In genomic region chr13:111894804-111895478, GRCm38 (mm10) we compare ENCODE assay signal across 8 mouse cellular contexts.
DNase-seq lines count a peak whose midpoint lies in the region; ATAC-seq and TF ChIP-seq lines count a peak whose summit lies in the region.

No protein-coding gene starts in this region.

- 85% methylated on average over 15 of the region's 15 CpGs for WGBS in thymus, adult 2 months
- WGBS in heart, embryonic 13.5 days, result 37% methylated on average over 15 of the region's 15 CpGs
- 48% methylated on average over 15 of the region's 15 CpGs for WGBS in limb, embryonic 10.5 days
- WGBS in neural tube, embryonic 13.5 days, result 64% methylated on average over 15 of the region's 15 CpGs

- no peak overlapping the region for H3K4me3 ChIP-seq in thymus, adult 2 months (ENCODE audit: control insufficient read depth, insufficient read depth, low read length)
- peak overlapping the region; percentile 18; the same call in 1 of the 2 replicates for H3K4me3 ChIP-seq in heart, embryonic 13.5 days
- H3K4me3 ChIP-seq in limb, embryonic 10.5 days, result no peak overlapping the region
- H3K4me3 ChIP-seq in neural tube, embryonic 13.5 days, result no peak overlapping the region

- H3K4me1 ChIP-seq in thymus, adult 2 months (replicated peaks; ENCODE audit: control insufficient read depth, insufficient read depth, low read length), result peaks cover 19% of the 10 kb centered on the region
- peaks cover 19% of the 10 kb centered on the region for H3K4me1 ChIP-seq in heart, embryonic 13.5 days
- H3K4me1 ChIP-seq in limb, embryonic 10.5 days, result peaks cover 16% of the 10 kb centered on the region
- peaks cover 7% of the 10 kb centered on the region for H3K4me1 ChIP-seq in neural tube, embryonic 13.5 days (replicated peaks)

- H3K4me2 ChIP-seq in heart, embryonic 13.5 days, result peak overlapping the region; percentile 58
- peak overlapping the region; percentile 11; the same call in 1 of the 2 replicates for H3K4me2 ChIP-seq in neural tube, embryonic 13.5 days

- no peak overlapping the region for H3K27ac ChIP-seq in thymus, adult 2 months (ENCODE audit: control insufficient read depth, insufficient read depth, low read length)
- H3K27ac ChIP-seq in heart, embryonic 13.5 days (replicated peaks), result no peak overlapping the region
- H3K27ac ChIP-seq in limb, embryonic 10.5 days, result no peak overlapping the region
- no peak overlapping the region for H3K27ac ChIP-seq in neural tube, embryonic 13.5 days (replicated peaks)

- H3K27me3 ChIP-seq in thymus, adult 2 months (ENCODE audit: control insufficient read depth, insufficient read depth, low read length), result no peaks in the 10 kb centered on the region
- 0 out of 2 replicates have a peak, but pooled peaks cover 3% of the 10 kb centered on the region for H3K27me3 ChIP-seq in heart, embryonic 13.5 days (replicated peaks)
- 0 out of 2 replicates have a peak, but pooled peaks cover 5% of the 10 kb centered on the region for H3K27me3 ChIP-seq in limb, embryonic 10.5 days (ENCODE audit: low read depth, poor library complexity, severe bottlenecking)
- H3K27me3 ChIP-seq in neural tube, embryonic 13.5 days, result no peaks in the 10 kb centered on the region

- peak; percentile 5 for DNase-seq in thymus, postnatal 0 days (ENCODE audit: low spot score)
- no peak for DNase-seq in thymus, adult 2 months
- DNase-seq in limb, embryonic 10.5 days (ENCODE audit: low spot score), result peak; percentile 29
- DNase-seq in adipocyte (ENCODE audit: low spot score), result no peak
- DNase-seq in retina, postnatal 1 day, result no peak
- no peak for DNase-seq in Muller cell, postnatal 12 days (ENCODE audit: inconsistent ontology term)

- no peak for ATAC-seq in heart, embryonic 13.5 days (ENCODE audit: extremely low read depth, insufficient number of reproducible peaks, low FRiP score, low TSS enrichment)
- ATAC-seq in neural tube, embryonic 13.5 days (ENCODE audit: low read depth), result no peak

- no peak overlapping the region for H3K9ac ChIP-seq in heart, embryonic 13.5 days
- H3K9ac ChIP-seq in neural tube, embryonic 13.5 days, result no peak overlapping the region

- TF ChIP-seq CTCF in thymus, adult 2 months (IDR thresholded peaks at IDR 0.05; ENCODE audit: borderline replicate concordance, control insufficient read depth, extremely low read depth, insufficient read depth, low read length, poor library complexity), result no peak

- H3K9me3 ChIP-seq in heart, embryonic 13.5 days, result no peaks in the 10 kb centered on the region
- no peaks in the 10 kb centered on the region for H3K9me3 ChIP-seq in limb, embryonic 10.5 days (replicated peaks)
- no peaks in the 10 kb centered on the region for H3K9me3 ChIP-seq in neural tube, embryonic 13.5 days

- TF ChIP-seq POLR2A in thymus, adult 2 months (IDR thresholded peaks at IDR 0.05; ENCODE audit: control insufficient read depth, extremely low read depth, insufficient read depth, low read length, poor library complexity), result no peak

- H3K36me3 ChIP-seq in thymus, adult 2 months (ENCODE audit: control insufficient read depth, insufficient read depth, low read length), result no peaks in the 10 kb centered on the region
- no peaks in the 10 kb centered on the region for H3K36me3 ChIP-seq in heart, embryonic 13.5 days
- H3K36me3 ChIP-seq in limb, embryonic 10.5 days, result no peaks in the 10 kb centered on the region
- H3K36me3 ChIP-seq in neural tube, embryonic 13.5 days, result no peaks in the 10 kb centered on the region

Comparison
In these comparisons a context has a peak if more than half of its experiments do, and no peak if none do; other contexts are left out.
1. DNase-seq: peak in thymus, postnatal 0 days (single experiment) and limb, embryonic 10.5 days (single experiment); none in thymus, adult 2 months (single experiment), adipocyte (single experiment), retina, postnatal 1 day (single experiment) and Muller cell, postnatal 12 days (single experiment).